Mouse (Mus musculus) left cerebral cortex, postnatal 36 days (tissue): ENCODE data around the gene Exoc1. TPM values are rescaled to one million over a fixed set of nuclear protein-coding genes. Genes with fewer than 3 reads are reported as not detected.

ENCODE experiments used
- DNase-seq, 2 experiments: peaks; one replicate each; pipeline ENCODE4 v3.0.0; 2021 to 2022; ENCODE audit warnings: low spot score in 2 of 2, mixed read lengths in 1 of 2
- intact Hi-C: fragments of 180-260 bp; cut with DNase I; formaldehyde crosslinking; loops from one replicate; pipeline ENCODE4 v1.15.1; 2025
- total RNA-seq, 2 experiments: library from RNA; stranded (reverse); gene quantifications; 2 replicates each; pipeline ENCODE4 v1.2.3; 2021

Gene Exoc1
- total RNA-seq, result 10 to 100 TPM; 50.7 to 55.1 TPM

- intact Hi-C loops, result loop anchor here (5.0 to 10.0 kb wide), 2 partner anchors 207 to 384 kb away; partner anchors contain the start of gene Srd5a3
- peak; percentile 93 for DNase-seq
Measured at GRCm38 (mm10) chr5:76529040-76529703, at the start of gene Exoc1. Gene Exoc1 (plus strand): TSS chr5:76529311.

- intact Hi-C loops, result no loop called here
- DNase-seq, result no peak
Measured at GRCm38 (mm10) chr5:76483811-76484210, 45.3 kb upstream of the Exoc1 start, which contains the start of gene Gm7271. Gene Gm7271 (plus strand): TSS chr5:76484040.

GRCm38 (mm10) chr5:76495126-76495525 is 34.0 kb upstream of the Exoc1 start:
- DNase-seq, result no peak

GRCm38 (mm10) chr5:76522446-76522845 is 6.7 kb upstream of the Exoc1 start:
- no peak for DNase-seq
- intact Hi-C loops, result loop anchor here (10.0 kb wide), 1 partner anchor 378 kb away; the partner anchor contains the start of gene Srd5a3

More at GRCm38 (mm10) chr5:76495126-76495525, 34.0 kb upstream of the Exoc1 start:
- intact Hi-C loops, result no loop called here

GRCm38 (mm10) chr5:76524623-76525022 is 4.5 kb upstream of the Exoc1 start:
- intact Hi-C loops, result loop anchor here (5.0 to 10.0 kb wide), 2 partner anchors 202 to 380 kb away; partner anchors contain the start of gene Srd5a3
- DNase-seq, result no peak

- intact Hi-C loops, result loop anchor here (5.0 to 10.0 kb wide), 2 partner anchors 203 to 380 kb away; partner anchors contain the start of gene Srd5a3
- DNase-seq, result no peak
Measured at GRCm38 (mm10) chr5:76525066-76525465, 4.0 kb upstream of the Exoc1 start.

- no peak for DNase-seq
- intact Hi-C loops, result loop anchor here (5.0 to 10.0 kb wide), 2 partner anchors 204 to 381 kb away; partner anchors contain the start of gene Srd5a3
Measured at GRCm38 (mm10) chr5:76525829-76526228, 3.3 kb upstream of the Exoc1 start.

GRCm38 (mm10) chr5:76529704-76530066 is 574 bp downstream of the Exoc1 start:
- intact Hi-C loops, result loop anchor here (5.0 to 10.0 kb wide), 2 partner anchors 207 to 385 kb away; partner anchors contain the start of gene Srd5a3

GRCm38 (mm10) chr5:76533186-76533585 is 4.1 kb downstream of the Exoc1 start:
- intact Hi-C loops, result no loop called here
- DNase-seq, result no peak

More at GRCm38 (mm10) chr5:76529704-76530066, 574 bp downstream of the Exoc1 start:
- DNase-seq, result no peak

- no peak for DNase-seq
- intact Hi-C loops, result no loop called here
Measured at GRCm38 (mm10) chr5:76536231-76536630, 7.1 kb downstream of the Exoc1 start.

GRCm38 (mm10) chr5:76537578-76537977 is 8.5 kb downstream of the Exoc1 start:
- DNase-seq, result peak in 1 of 2 experiments; percentile 36
- intact Hi-C loops, result no loop called here

- intact Hi-C loops, result no loop called here
- DNase-seq, result peak; percentile 39 to 47
Measured at GRCm38 (mm10) chr5:76540181-76540580, 11.1 kb downstream of the Exoc1 start.

GRCm38 (mm10) chr5:76540842-76541241 is 11.7 kb downstream of the Exoc1 start:
- no peak for DNase-seq
- intact Hi-C loops, result no loop called here

- intact Hi-C loops, result no loop called here
- DNase-seq, result no peak
Measured at GRCm38 (mm10) chr5:76543200-76543599, 14.1 kb downstream of the Exoc1 start.

- no peak for DNase-seq
- intact Hi-C loops, result no loop called here
Measured at GRCm38 (mm10) chr5:76550426-76550825, 21.3 kb downstream of the Exoc1 start.

- peak; percentile 35 to 49 for DNase-seq
- intact Hi-C loops, result no loop called here
Measured at GRCm38 (mm10) chr5:76565321-76565720, 36.2 kb downstream of the Exoc1 start.

- intact Hi-C loops, result no loop called here
- no peak for DNase-seq
Measured at GRCm38 (mm10) chr5:76574251-76574650, 45.1 kb downstream of the Exoc1 start.

- intact Hi-C loops, result no loop called here
- no peak for DNase-seq
Measured at GRCm38 (mm10) chr5:76577026-76577425, 47.9 kb downstream of the Exoc1 start.

GRCm38 (mm10) chr5:76585378-76585777 is 56.3 kb downstream of the Exoc1 start:
- intact Hi-C loops, result loop anchor here (5.0 kb wide), 1 partner anchor 72 kb away; the partner anchor contains the start of gene C530008M17Rik

GRCm38 (mm10) chr5:76588551-76589283 is 59.6 kb downstream of the Exoc1 start, which contains the start of gene Cep135:
Gene Cep135 (plus strand): TSS chr5:76588698.
- DNase-seq, result peak; percentile 80 to 85
- intact Hi-C loops, result loop anchor here (5.0 kb wide), 1 partner anchor 69 kb away; the partner anchor contains the start of gene C530008M17Rik

More at GRCm38 (mm10) chr5:76585378-76585777, 56.3 kb downstream of the Exoc1 start:
- no peak for DNase-seq
